9 mouse cellular contexts compared by ENCODE assay signal in genomic region chr17:25507799-25508198, GRCm38 (mm10). TPM values are rescaled to one million over a fixed set of nuclear protein-coding genes. Genes with fewer than 3 reads are reported as not detected.
A peak's percentile ranks its signal among the peaks of the same experiment; 100 is the strongest.
DNase-seq lines count a peak whose midpoint lies in the region; ATAC-seq and TF ChIP-seq lines count a peak whose summit lies in the region.
"Had no signal": no experiment of that assay in that cellular context is flagged by ENCODE, and none has a peak within 500 bp of the region (broad histone marks: within the 10 kb centered on the region; RNA-seq: fewer than 3 reads in every experiment).

No protein-coding gene starts in this region.

- H3K4me2 ChIP-seq in kidney, postnatal 0 days (ENCODE audit: low read length) = no peak overlapping the region
- H3K4me2 ChIP-seq: embryonic facial prominence, embryonic 15.5 days had no signal

- ATAC-seq in kidney, postnatal 0 days (replicated peaks; ENCODE audit: low FRiP score, low read depth) = peak; percentile 53

- WGBS in spleen, adult 2 months = 3% methylated on average over 3 of the region's 3 CpGs
- WGBS in kidney, postnatal 0 days = 19% methylated on average over 3 of the region's 3 CpGs
- WGBS in liver, adult 2 months = 21% methylated on average over 3 of the region's 3 CpGs

- no peaks in the 10 kb centered on the region for H3K27me3 ChIP-seq in spleen, adult 2 months (ENCODE audit: control insufficient read depth, insufficient read depth, low read length)
- no peaks in the 10 kb centered on the region for H3K27me3 ChIP-seq in kidney, postnatal 0 days (ENCODE audit: insufficient read depth, low read length)
- H3K27me3 ChIP-seq in liver, adult 2 months (ENCODE audit: control insufficient read depth, insufficient read depth, low read length) = no peaks in the 10 kb centered on the region

- H3K27ac ChIP-seq in spleen, adult 2 months (ENCODE audit: insufficient read depth, low read length) = no peak overlapping the region
- H3K27ac ChIP-seq in kidney, postnatal 0 days = no peak overlapping the region
- no peak overlapping the region for H3K27ac ChIP-seq in liver, adult 2 months (replicated peaks; ENCODE audit: insufficient read depth, low read depth, low read length)
- H3K27ac ChIP-seq: embryonic facial prominence, embryonic 15.5 days had no signal

- TF ChIP-seq POLR2A in spleen, adult 2 months (IDR thresholded peaks at IDR 0.05; ENCODE audit: low read depth, low read length) = no peak
- no peak for TF ChIP-seq POLR2A in liver, adult 2 months (IDR thresholded peaks at IDR 0.05; ENCODE audit: extremely low read depth, insufficient read depth, low read length)

- H3K9me3 ChIP-seq in kidney, postnatal 0 days (replicated peaks; ENCODE audit: low read length) = no peaks in the 10 kb centered on the region
- H3K9me3 ChIP-seq: embryonic facial prominence, embryonic 15.5 days had no signal

- H3K4me1 ChIP-seq in spleen, adult 2 months (ENCODE audit: control insufficient read depth, insufficient read depth, insufficient read length) = no peaks in the 10 kb centered on the region
- no peaks in the 10 kb centered on the region for H3K4me1 ChIP-seq in kidney, postnatal 0 days (replicated peaks; ENCODE audit: insufficient read depth, low read length)
- H3K4me1 ChIP-seq in liver, adult 2 months (ENCODE audit: control insufficient read depth, insufficient read depth, low read length) = no peaks in the 10 kb centered on the region

- H3K79me2 ChIP-seq in liver, adult 2 months (ENCODE audit: control insufficient read depth, insufficient read depth, low read length) = no peaks in the 10 kb centered on the region

- no peaks in the 10 kb centered on the region for H3K36me3 ChIP-seq in spleen, adult 2 months (ENCODE audit: control insufficient read depth, insufficient read depth, low read length)
- no peaks in the 10 kb centered on the region for H3K36me3 ChIP-seq in kidney, postnatal 0 days (ENCODE audit: insufficient read depth, low read length)
- H3K36me3 ChIP-seq in liver, adult 2 months (ENCODE audit: control insufficient read depth, insufficient read depth, low read length) = no peaks in the 10 kb centered on the region
- H3K36me3 ChIP-seq: embryonic facial prominence, embryonic 15.5 days had no signal

- DNase-seq in spleen, adult 2 months (ENCODE audit: low read depth in 1 of 2, low spot score in 2 of 2) = peak in 1 of 2 experiments; percentile 19
- no peak for DNase-seq in spleen, adult 12 weeks (ENCODE audit: low spot score)
- peak; percentile 91 to 92 for DNase-seq in cerebellum, postnatal 10 days
- DNase-seq in gastrocnemius, postnatal 4 days (ENCODE audit: low spot score in 2 of 2) = peak; percentile 55 to 67
- peak; percentile 74 for DNase-seq in kidney, postnatal 0 days (ENCODE audit: low spot score)
- DNase-seq in liver, adult 2 months (ENCODE audit: extremely low read depth, low read depth, low spot score) = peak; percentile 8
- peak; percentile 28 for DNase-seq in ovary, adult 18-20 months (ENCODE audit: low spot score)
- DNase-seq in thymus, postnatal 36 days = peak; percentile 22 to 24

- peak; percentile 43; the same call in 1 of the 2 replicates for TF ChIP-seq CTCF in spleen, adult 2 months (IDR thresholded peaks at IDR 0.05; ENCODE audit: extremely low read depth, insufficient read depth, insufficient read length, insufficient replicate concordance)
- peak; percentile 91 for TF ChIP-seq CTCF in kidney, postnatal 0 days (IDR thresholded peaks at IDR 0.05; ENCODE audit: low read depth)
- TF ChIP-seq CTCF in liver, adult 2 months (IDR thresholded peaks at IDR 0.05; ENCODE audit: low read depth, low read length) = peak; percentile 84

- no peak overlapping the region for H3K9ac ChIP-seq in kidney, postnatal 0 days (ENCODE audit: low read depth, low read length)
- no peak overlapping the region for H3K9ac ChIP-seq in liver, adult 2 months (ENCODE audit: low read depth, low read length)
- H3K9ac ChIP-seq: embryonic facial prominence, embryonic 15.5 days had no signal

- H3K4me3 ChIP-seq in spleen, adult 2 months (ENCODE audit: extremely low read depth, insufficient read depth, insufficient read length) = no peak overlapping the region
- H3K4me3 ChIP-seq in kidney, postnatal 0 days (replicated peaks; ENCODE audit: low read depth, low read length) = no peak overlapping the region
- no peak overlapping the region for H3K4me3 ChIP-seq in liver, adult 2 months (ENCODE audit: insufficient read depth, low read depth, low read length)
- H3K4me3 ChIP-seq: embryonic facial prominence, embryonic 15.5 days had no signal

RNA-seq across cellular contexts. Expression of gene Sstr5, which starts 10.7 kb away (rescaled TPM):
- polyA plus RNA-seq in spleen, adult 2 months (2012; rRNA removed) = not detected in 2 replicates
- not detected for total RNA-seq in gastrocnemius, postnatal 4 days (2021)
- polyA plus RNA-seq in kidney, postnatal 0 days (2015; fragmentation: Nextera tagmentation; extraction: Ambion mirVana) = not detected in 2 replicates
- not detected in 2 replicates for total RNA-seq in liver, adult 2 months (2014; rRNA removed)
- polyA plus RNA-seq in liver, adult 2 months (2012; rRNA removed) = not detected in 2 replicates

RNA-seq across cellular contexts. Expression of gene Tekt4, which starts 53.4 kb away (rescaled TPM):
- polyA plus RNA-seq in spleen, adult 2 months (2012; rRNA removed) = 0.06 TPM in 1 of 2 replicates, not detected in the other
- total RNA-seq in gastrocnemius, postnatal 4 days (2021) = not detected
- polyA plus RNA-seq in kidney, postnatal 0 days (2015; fragmentation: Nextera tagmentation; extraction: Ambion mirVana) = 0.14 TPM in 1 of 2 replicates, not detected in the other
- not detected in 2 replicates for total RNA-seq in liver, adult 2 months (2014; rRNA removed)
- polyA plus RNA-seq in liver, adult 2 months (2012; rRNA removed) = not detected in 2 replicates
